Mouse (Mus musculus): Measurements from ENCODE around the gene Ror2.

The Ror2 gene

GRCm38 (mm10) chr13:53068461-53068860 is 217.5 kb downstream of the Ror2 start:
- Histone ChIP-seq H3K9me3 (ENCODE audit: low read length) (no peaks in the 10 kb centered on the region), H3K4me3 (replicated peaks; ENCODE audit: low read length) (no peak overlapping the region), H3K36me3 (ENCODE audit: insufficient read depth, low read length) (no peaks in the 10 kb centered on the region), H3K27me3 (ENCODE audit: insufficient read depth, low read length) (peaks cover 7% of the 10 kb centered on the region; the same call in 1 of the 2 replicates), H3K4me1 (replicated peaks; ENCODE audit: low read depth, low read length) (no peaks in the 10 kb centered on the region)
- TF ChIP-seq NANOG (IDR thresholded peaks at IDR 0.05; ENCODE audit: borderline replicate concordance, low read length) (no peak), CTCF (conservative IDR thresholded peaks at IDR 0.05; ENCODE audit: low read length) (no peak), POU5F1 (IDR thresholded peaks at IDR 0.05; ENCODE audit: borderline replicate concordance, low read length) (no peak)

DNA sequence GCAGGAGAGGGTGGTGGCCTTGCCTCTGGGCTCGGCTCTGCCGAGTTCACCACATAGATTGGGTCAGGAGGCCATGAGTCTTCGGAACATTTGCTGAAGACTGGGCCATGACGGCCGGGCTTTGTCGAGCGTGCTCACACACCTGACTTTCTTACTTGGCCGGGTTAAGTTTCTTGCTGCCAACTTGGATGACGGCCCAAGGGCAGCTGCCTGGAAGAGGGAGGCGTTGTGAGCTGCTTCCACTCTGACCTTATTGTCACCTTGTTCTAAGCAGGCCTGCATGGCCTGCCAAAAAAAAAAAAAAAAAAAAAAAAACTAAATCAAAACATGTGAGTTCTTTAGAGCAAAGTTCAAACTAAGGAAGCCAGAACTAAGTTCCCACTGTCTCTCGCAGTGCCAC is 218.0 kb downstream of the Ror2 start:
- Histone ChIP-seq H3K4me3 (replicated peaks; ENCODE audit: low read length) (no peak overlapping the region), H3K4me1 (replicated peaks; ENCODE audit: low read depth, low read length) (no peaks in the 10 kb centered on the region), H3K27me3 (ENCODE audit: insufficient read depth, low read length) (peaks cover 7% of the 10 kb centered on the region; the same call in 1 of the 2 replicates), H3K9me3 (ENCODE audit: low read length) (no peaks in the 10 kb centered on the region), H3K36me3 (ENCODE audit: insufficient read depth, low read length) (no peaks in the 10 kb centered on the region)
- TF ChIP-seq POU5F1 (IDR thresholded peaks at IDR 0.05; ENCODE audit: borderline replicate concordance, low read length): no peak
- no peak for TF ChIP-seq NANOG (IDR thresholded peaks at IDR 0.05; ENCODE audit: borderline replicate concordance, low read length)
- TF ChIP-seq CTCF (conservative IDR thresholded peaks at IDR 0.05; ENCODE audit: low read length): no peak

DNA sequence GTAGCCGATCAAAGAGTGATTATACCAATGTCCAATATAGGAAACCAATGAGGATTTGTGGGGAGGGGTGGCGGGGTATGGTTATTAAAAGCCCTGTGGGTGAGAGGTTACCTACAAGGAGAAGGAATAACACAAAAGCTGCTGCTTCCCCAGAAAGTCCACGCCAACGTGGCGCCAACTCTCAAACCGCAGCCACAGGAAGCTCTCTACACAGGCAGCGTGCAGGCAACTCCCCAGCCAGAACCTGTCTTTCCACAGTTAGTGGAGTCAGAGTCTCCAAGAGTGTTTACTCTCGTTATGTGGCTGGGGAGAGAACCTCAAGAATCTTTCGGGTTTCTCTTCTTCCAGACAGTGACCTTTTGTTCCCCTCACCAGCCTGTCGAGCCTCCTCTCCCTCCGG is 220.8 kb downstream of the Ror2 start:
- Histone ChIP-seq H3K36me3 (ENCODE audit: insufficient read depth, low read length) (no peaks in the 10 kb centered on the region), H3K4me3 (replicated peaks; ENCODE audit: low read length) (no peak overlapping the region), H3K9me3 (ENCODE audit: low read length) (no peaks in the 10 kb centered on the region), H3K4me1 (replicated peaks; ENCODE audit: low read depth, low read length) (no peaks in the 10 kb centered on the region), H3K27me3 (ENCODE audit: insufficient read depth, low read length) (peaks cover 7% of the 10 kb centered on the region; the same call in 1 of the 2 replicates)
- no peak for TF ChIP-seq CTCF (conservative IDR thresholded peaks at IDR 0.05; ENCODE audit: low read length)
- TF ChIP-seq POU5F1 (IDR thresholded peaks at IDR 0.05; ENCODE audit: borderline replicate concordance, low read length): no peak
- no peak for TF ChIP-seq NANOG (IDR thresholded peaks at IDR 0.05; ENCODE audit: borderline replicate concordance, low read length)

DNA sequence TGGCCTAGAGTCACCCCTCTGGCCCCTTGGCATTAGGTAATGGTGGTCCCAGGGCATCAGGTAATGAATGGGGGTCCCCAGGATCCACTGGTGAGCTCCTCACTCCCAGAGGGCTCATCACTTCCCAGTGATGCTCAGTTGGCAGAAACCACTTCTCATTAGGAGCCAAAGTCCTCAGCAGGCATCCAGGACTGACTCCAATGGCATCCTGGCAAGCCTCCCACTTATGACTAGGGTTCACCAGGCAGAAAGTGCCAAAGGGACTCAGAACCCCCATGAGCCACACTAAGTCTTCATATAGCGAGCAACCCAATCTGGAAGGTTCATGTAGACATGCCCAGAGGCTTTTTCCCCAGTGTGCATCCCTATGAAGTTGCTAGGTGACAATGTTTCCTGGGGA is 221.2 kb downstream of the Ror2 start:
- TF ChIP-seq NANOG (IDR thresholded peaks at IDR 0.05; ENCODE audit: borderline replicate concordance, low read length): no peak

More for the DNA sequence above, 221.2 kb downstream of the Ror2 start:
- H3K36me3 ChIP-seq (ENCODE audit: insufficient read depth, low read length): no peaks in the 10 kb centered on the region
- H3K9me3 ChIP-seq (ENCODE audit: low read length): no peaks in the 10 kb centered on the region
- H3K4me1 ChIP-seq (replicated peaks; ENCODE audit: low read depth, low read length): no peaks in the 10 kb centered on the region
- H3K27me3 ChIP-seq (ENCODE audit: insufficient read depth, low read length): peaks cover 4% of the 10 kb centered on the region; the same call in 1 of the 2 replicates
- no peak overlapping the region for H3K4me3 ChIP-seq (replicated peaks; ENCODE audit: low read length)

Measured in E14TG2a.4 (cell line).